Mouse (Mus musculus) forebrain, embryonic 15.5 days (tissue): ENCODE results near the gene Ece2. TPM values are rescaled to one million over a fixed set of nuclear protein-coding genes. Genes with fewer than 3 reads are reported as not detected.

ENCODE experiments used
- ATAC-seq: fragments of 200-750 bp; cut with Nextera tagmentation; replicated peaks from 2 replicates; pipeline ENCODE4 v1.8.0; 2017; ENCODE audit warnings: mild to moderate bottlenecking, moderate TSS enrichment, moderate library complexity
- H3K27ac ChIP-seq: fragments of 300-500 bp; sonication (generic); replicated peaks from 2 replicates; pipeline ENCODE4 v1.5.1; 2015; ENCODE audit warnings: mild to moderate bottlenecking, inconsistent platforms
- H3K27me3 ChIP-seq: fragments of 300-500 bp; sonication (generic); 2 replicates; pipeline ENCODE4 v1.6.1; 2015; ENCODE audit warnings: inconsistent platforms
- H3K36me3 ChIP-seq: fragments of 300-500 bp; sonication (generic); 2 replicates; pipeline ENCODE4 v1.6.1; 2015; ENCODE audit warnings: mild to moderate bottlenecking, inconsistent platforms
- H3K4me1 ChIP-seq: fragments of 300-500 bp; sonication (generic); 2 replicates; pipeline ENCODE4 v1.6.1; 2015; ENCODE audit warnings: inconsistent platforms
- H3K4me2 ChIP-seq: fragments of 300-500 bp; sonication (generic); replicated peaks from 2 replicates; pipeline ENCODE4 v1.6.1; 2015; ENCODE audit warnings: mild to moderate bottlenecking, inconsistent platforms
- H3K4me3 ChIP-seq: fragments of 300-500 bp; sonication (generic); 2 replicates; pipeline ENCODE4 v1.5.1; 2015; ENCODE audit warnings: mild to moderate bottlenecking, inconsistent platforms
- H3K9ac ChIP-seq: fragments of 300-500 bp; sonication (generic); replicated peaks from 2 replicates; pipeline ENCODE4 v1.6.1; 2015; ENCODE audit warnings: mild to moderate bottlenecking, inconsistent platforms
- H3K9me3 ChIP-seq: fragments of 300-500 bp; sonication (generic); 2 replicates; pipeline ENCODE4 v1.6.1; 2016; ENCODE audit warnings: inconsistent platforms
- WGBS: fragments of 180-500 bp; shearing (Covaris S2); methylation state at CpG from one replicate; pipeline ENCODE4 v1.1.7; 2015; ENCODE audit warnings: mixed read lengths; 5-methylcytosine and 5-hydroxymethylcytosine counted together
- polyA plus RNA-seq: library from polyadenylated mRNA; unstranded; fragments of >200 nt; fragmentation: Nextera tagmentation; extraction: Ambion mirVana; gene quantifications from 2 replicates; pipeline ENCODE4 v1.2.1, GENCODE M21; 2015

Ece2 gene
- polyA plus RNA-seq, 1 experiment from 2014 or later, result 12.7 TPM

GRCm38 (mm10) chr16:20672965-20673705 is 43.5 kb downstream of the Ece2 start:
- H3K27ac ChIP-seq, result peak overlapping the region; percentile 89
- H3K27me3 ChIP-seq, result no peaks in the 10 kb centered on the region
- ATAC-seq, result peak; percentile 4; the same call in 1 of the 2 replicates
- H3K9me3 ChIP-seq, result no peaks in the 10 kb centered on the region
- peaks cover 28% of the 10 kb centered on the region for H3K36me3 ChIP-seq
- under 1% methylated on average over 48 of the region's 78 CpGs for WGBS
- H3K4me1 ChIP-seq, result peaks cover 29% of the 10 kb centered on the region
- peak overlapping the region; percentile 87 for H3K4me3 ChIP-seq
- H3K4me2 ChIP-seq, result peak overlapping the region; percentile 59
- H3K9ac ChIP-seq, result peak overlapping the region; percentile 80

- peak overlapping the region; percentile 59 for H3K4me2 ChIP-seq
- H3K9ac ChIP-seq, result peak overlapping the region; percentile 80
- H3K4me3 ChIP-seq, result peak overlapping the region; percentile 87
- no peaks in the 10 kb centered on the region for H3K9me3 ChIP-seq
- peaks cover 35% of the 10 kb centered on the region for H3K36me3 ChIP-seq
- 9% methylated on average over 14 of the region's 14 CpGs for WGBS
- peak overlapping the region; percentile 89; the same call in 1 of the 2 replicates for H3K27ac ChIP-seq
- H3K27me3 ChIP-seq, result no peaks in the 10 kb centered on the region
- ATAC-seq, result no peak
- peaks cover 29% of the 10 kb centered on the region for H3K4me1 ChIP-seq
Observed at GRCm38 (mm10) chr16:20673706-20674303, 44.2 kb downstream of the Ece2 start.

- WGBS, result 89% methylated on average over 6 of the region's 6 CpGs
- no peaks in the 10 kb centered on the region for H3K27me3 ChIP-seq
- no peak overlapping the region for H3K27ac ChIP-seq
- no peak overlapping the region for H3K4me3 ChIP-seq
- no peak overlapping the region for H3K9ac ChIP-seq
- ATAC-seq, result no peak
- H3K36me3 ChIP-seq, result peaks cover 47% of the 10 kb centered on the region
- H3K4me2 ChIP-seq, result no peak overlapping the region
- peaks cover 29% of the 10 kb centered on the region for H3K4me1 ChIP-seq
- H3K9me3 ChIP-seq, result no peaks in the 10 kb centered on the region
Observed at GRCm38 (mm10) chr16:20675213-20675612, 45.6 kb downstream of the Ece2 start.

DNA sequence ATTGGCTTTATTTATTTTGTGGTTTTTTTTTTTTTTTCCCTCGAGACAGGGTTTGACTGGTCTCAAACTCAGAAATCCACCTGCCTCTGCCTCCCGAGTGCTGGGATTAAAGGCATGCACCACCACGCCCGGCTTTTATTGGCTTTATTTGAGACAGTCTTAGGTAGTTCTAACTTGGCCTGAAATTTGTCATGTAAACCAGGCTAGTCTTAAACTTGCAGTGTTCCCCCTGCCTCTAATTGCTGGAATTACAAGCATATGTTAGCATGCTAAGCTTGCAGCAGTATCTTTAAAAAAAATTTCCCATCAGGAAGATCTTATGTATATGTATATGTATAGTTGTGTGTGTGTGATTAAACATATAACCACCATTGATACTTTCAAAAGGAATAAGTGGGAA is 47.1 kb downstream of the Ece2 start:
- H3K27ac ChIP-seq, result no peak overlapping the region
- no peak overlapping the region for H3K4me2 ChIP-seq
- no peak overlapping the region for H3K4me3 ChIP-seq
- H3K4me1 ChIP-seq, result peaks cover 27% of the 10 kb centered on the region
- H3K9ac ChIP-seq, result no peak overlapping the region
- no peak for ATAC-seq
- H3K27me3 ChIP-seq, result no peaks in the 10 kb centered on the region
- peaks cover 62% of the 10 kb centered on the region for H3K36me3 ChIP-seq
- 83% methylated on average over 4 of the region's 4 CpGs for WGBS
- H3K9me3 ChIP-seq, result no peaks in the 10 kb centered on the region

DNA sequence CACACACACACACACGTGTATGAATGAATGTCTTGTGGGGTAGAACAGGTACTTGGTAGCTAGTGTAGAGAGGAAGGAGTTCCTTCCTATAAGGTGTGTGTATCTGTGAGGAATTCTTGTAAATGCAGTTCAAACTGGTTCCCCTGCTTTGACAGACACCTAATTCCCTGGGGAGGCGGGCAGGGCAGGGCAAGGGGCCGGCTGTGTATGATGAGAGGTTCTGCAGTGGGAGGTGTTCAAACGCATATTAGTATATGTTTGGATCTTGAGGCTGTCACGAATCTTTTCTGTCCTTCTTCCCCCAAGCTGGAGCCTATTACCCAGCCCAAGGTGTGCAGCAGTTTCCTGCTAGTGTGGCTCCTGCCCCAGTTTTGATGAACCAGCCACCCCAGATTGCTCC is 47.8 kb downstream of the Ece2 start:
- no peak overlapping the region for H3K4me2 ChIP-seq

GRCm38 (mm10) chr16:20677974-20678675 is 48.5 kb downstream of the Ece2 start:
- H3K4me3 ChIP-seq, result no peak overlapping the region
- no peaks in the 10 kb centered on the region for H3K27me3 ChIP-seq
- H3K4me1 ChIP-seq, result peaks cover 21% of the 10 kb centered on the region
- no peak for ATAC-seq
- 68% methylated on average over 10 of the region's 10 CpGs for WGBS
- peaks cover 76% of the 10 kb centered on the region for H3K36me3 ChIP-seq
- no peaks in the 10 kb centered on the region for H3K9me3 ChIP-seq
- H3K27ac ChIP-seq, result no peak overlapping the region
- H3K9ac ChIP-seq, result no peak overlapping the region
- no peak overlapping the region for H3K4me2 ChIP-seq

More for the DNA sequence above, 47.8 kb downstream of the Ece2 start:
- Histone ChIP-seq H3K27ac (no peak overlapping the region), H3K36me3 (peaks cover 69% of the 10 kb centered on the region), H3K9me3 (no peaks in the 10 kb centered on the region), H3K4me3 (no peak overlapping the region), H3K27me3 (no peaks in the 10 kb centered on the region), H3K4me1 (peaks cover 21% of the 10 kb centered on the region), H3K9ac (no peak overlapping the region)
- WGBS, result 90% methylated on average over 5 of the region's 5 CpGs
- no peak for ATAC-seq

GRCm38 (mm10) chr16:20690774-20691173 is 61.1 kb downstream of the Ece2 start:
- ATAC-seq, result no peak
- H3K9me3 ChIP-seq, result no peaks in the 10 kb centered on the region
- no peaks in the 10 kb centered on the region for H3K27me3 ChIP-seq
- H3K4me3 ChIP-seq, result no peak overlapping the region
- WGBS, result 91% methylated on average over 3 of the region's 3 CpGs
- H3K4me1 ChIP-seq, result peaks cover 28% of the 10 kb centered on the region
- no peak overlapping the region for H3K4me2 ChIP-seq
- H3K27ac ChIP-seq, result no peak overlapping the region
- no peak overlapping the region for H3K9ac ChIP-seq
- peaks cover 56% of the 10 kb centered on the region for H3K36me3 ChIP-seq

DNA sequence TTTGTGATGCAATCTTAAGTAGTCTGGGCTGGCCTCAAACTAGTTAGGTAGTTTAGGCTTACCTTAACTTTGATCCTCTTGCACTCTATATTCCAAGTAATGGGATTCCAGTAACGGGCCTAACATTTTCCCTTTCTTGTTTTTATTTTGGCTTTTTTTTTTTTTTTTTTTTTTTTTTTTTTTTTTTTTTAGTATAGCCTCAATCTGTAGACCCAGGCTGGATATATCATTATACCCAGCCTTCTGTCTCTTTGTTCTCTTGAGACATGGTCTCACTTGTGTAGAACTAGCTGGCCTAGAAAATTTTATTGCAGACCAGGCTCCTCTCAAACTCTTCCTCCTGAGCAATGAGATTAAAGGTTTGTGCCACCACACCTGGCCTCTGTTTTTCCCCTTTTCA is 62.0 kb downstream of the Ece2 start:
- peaks cover 48% of the 10 kb centered on the region for H3K36me3 ChIP-seq
- WGBS, result 71% methylated on average over 1 of the region's 1 CpGs
- ATAC-seq, result no peak

DNA sequence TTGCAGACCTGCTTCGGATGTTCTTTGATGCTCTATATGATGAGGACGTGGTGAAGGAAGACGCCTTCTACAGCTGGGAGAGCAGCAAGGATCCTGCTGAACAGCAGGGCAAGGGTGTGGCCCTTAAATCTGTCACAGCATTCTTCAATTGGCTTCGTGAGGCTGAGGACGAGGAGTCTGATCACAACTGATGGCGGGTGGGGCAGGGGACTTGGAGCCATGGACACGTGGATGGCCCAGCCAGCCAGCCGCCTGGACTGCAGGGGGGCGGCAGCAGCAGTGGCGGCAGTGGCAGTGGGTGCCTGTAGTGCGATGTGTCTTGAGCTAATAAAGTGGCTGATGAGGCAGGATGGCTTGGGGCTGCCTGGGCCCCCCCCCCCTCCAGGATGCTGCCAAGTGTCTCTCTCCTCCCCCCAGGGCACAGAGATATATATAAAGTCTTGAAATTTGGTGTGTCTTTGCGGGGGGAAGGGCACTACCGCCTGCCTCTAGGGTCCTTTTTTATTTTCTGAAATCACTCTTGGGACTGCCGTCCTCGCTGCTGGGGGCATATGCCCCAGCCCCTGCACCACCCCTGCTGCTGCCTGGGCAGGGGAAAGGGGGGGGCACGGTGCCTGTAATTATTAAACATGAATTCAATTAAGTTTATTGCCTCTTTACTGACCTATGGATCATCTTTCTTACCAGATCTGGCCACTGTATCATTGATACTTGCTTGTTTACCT is 62.8 kb downstream of the Ece2 start:
- no peaks in the 10 kb centered on the region for H3K9me3 ChIP-seq
- no peak overlapping the region for H3K9ac ChIP-seq
- H3K27ac ChIP-seq, result peak overlapping the region; percentile 97
- WGBS, result 43% methylated on average over 15 of the region's 16 CpGs
- H3K36me3 ChIP-seq, result peaks cover 40% of the 10 kb centered on the region
- peaks cover 38% of the 10 kb centered on the region for H3K4me1 ChIP-seq
- H3K4me2 ChIP-seq, result peak overlapping the region; percentile 69; the same call in 1 of the 2 replicates
- ATAC-seq, result no peak
- H3K4me3 ChIP-seq, result peak overlapping the region; percentile 74; the same call in 1 of the 2 replicates
- H3K27me3 ChIP-seq, result no peaks in the 10 kb centered on the region

More for the DNA sequence above, 62.0 kb downstream of the Ece2 start:
- peak overlapping the region; percentile 97; the same call in 1 of the 2 replicates for H3K27ac ChIP-seq
- no peaks in the 10 kb centered on the region for H3K27me3 ChIP-seq
- peaks cover 36% of the 10 kb centered on the region for H3K4me1 ChIP-seq
- no peak overlapping the region for H3K4me2 ChIP-seq
- no peak overlapping the region for H3K9ac ChIP-seq
- H3K4me3 ChIP-seq, result no peak overlapping the region
- no peaks in the 10 kb centered on the region for H3K9me3 ChIP-seq

DNA sequence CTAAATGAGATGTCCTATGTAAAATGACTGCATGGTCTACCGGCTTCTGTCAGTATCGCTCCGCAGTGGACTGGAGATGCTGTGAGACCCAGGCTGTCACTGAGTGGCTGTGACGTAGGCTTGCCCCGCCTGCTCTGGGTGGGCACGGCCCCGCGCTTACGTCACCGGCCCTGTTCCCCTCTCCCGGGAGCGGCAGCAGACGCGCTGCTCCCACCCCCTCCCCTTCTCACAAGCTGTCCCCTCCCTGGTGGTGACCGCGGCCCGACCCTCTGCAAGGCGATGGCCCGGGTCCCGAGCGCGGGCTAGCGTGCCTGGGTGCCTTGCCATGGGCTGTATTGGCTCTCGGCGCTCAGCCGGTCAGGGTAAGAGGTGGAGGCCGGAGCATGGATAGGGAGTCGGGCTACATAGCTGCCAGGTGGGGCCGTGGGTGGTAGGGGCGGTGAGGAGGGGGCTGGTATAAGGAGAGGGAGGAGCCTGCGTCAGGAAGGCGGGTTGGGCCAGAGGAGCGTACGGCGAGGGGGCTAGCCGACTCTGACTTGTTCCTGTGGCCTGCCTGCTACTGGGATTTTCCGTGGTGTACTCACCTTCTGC is 63.6 kb downstream of the Ece2 start, which contains the start of gene Fam131a:
Gene Fam131a (plus strand): TSS at position 131 of the 591 bp plus-strand sequence.
- WGBS, result under 1% methylated on average over 37 of the region's 37 CpGs
- no peaks in the 10 kb centered on the region for H3K9me3 ChIP-seq
- peak; percentile 94 for ATAC-seq
- H3K36me3 ChIP-seq, result peaks cover 32% of the 10 kb centered on the region
- H3K9ac ChIP-seq, result peak within 1 kb of the TSS; percentile 76
- peak within 1 kb of the TSS; percentile 74 for H3K4me3 ChIP-seq
- H3K4me1 ChIP-seq, result peaks cover 38% of the 10 kb centered on the region
- no peaks in the 10 kb centered on the region for H3K27me3 ChIP-seq
- peak within 1 kb of the TSS; percentile 69 for H3K4me2 ChIP-seq
- peak within 1 kb of the TSS; percentile 97 for H3K27ac ChIP-seq

DNA sequence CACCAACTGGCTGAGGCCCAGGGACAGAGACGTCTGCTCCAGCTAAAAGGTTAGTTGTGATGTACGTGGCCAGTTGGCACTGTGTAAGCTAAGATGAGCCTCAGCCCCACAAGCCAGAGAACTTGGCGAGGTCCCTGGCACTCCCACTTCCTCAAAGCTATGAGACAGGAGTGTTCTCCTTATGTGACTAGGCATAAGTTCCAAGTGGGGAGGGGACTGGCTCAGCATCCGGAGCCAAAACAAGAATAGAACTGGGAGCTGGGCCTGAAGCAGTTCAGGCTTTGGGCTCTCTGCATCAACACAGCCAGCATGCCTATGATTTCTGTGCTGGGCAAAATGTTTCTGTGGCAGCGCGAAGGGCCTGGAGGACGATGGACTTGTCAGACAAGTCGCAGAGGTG is 65.2 kb downstream of the Ece2 start:
- Histone ChIP-seq H3K27ac (peak overlapping the region; percentile 97), H3K4me1 (peaks cover 38% of the 10 kb centered on the region), H3K27me3 (no peaks in the 10 kb centered on the region), H3K4me3 (peak overlapping the region; percentile 48), H3K9me3 (no peaks in the 10 kb centered on the region), H3K9ac (peak overlapping the region; percentile 59; the same call in 1 of the 2 replicates), H3K4me2 (peak overlapping the region; percentile 84), H3K36me3 (peaks cover 27% of the 10 kb centered on the region)
- WGBS, result 57% methylated on average over 8 of the region's 8 CpGs
- ATAC-seq, result no peak
